Mouse (Mus musculus) liver, adult 2 months (tissue): ENCODE measurements around the gene Cyp3a57. TPM values are rescaled to one million over a fixed set of nuclear protein-coding genes. Genes with fewer than 3 reads are reported as not detected.
"Not testable (repeated sequence)": the region's sequence is repeated elsewhere in the genome, so short reads cannot be mapped to it uniquely, and the experiment has no call there.

ENCODE experiments used
- DNase-seq: peaks from one replicate; pipeline ENCODE4 v3.0.0-alpha.2; 2011; ENCODE audit warnings: low read depth, low spot score; ENCODE audit errors: extremely low read depth
- H3K27ac ChIP-seq: fragments of 200-500 bp; replicated peaks from 2 replicates; pipeline ENCODE4 v1.5.1; 2012; ENCODE audit warnings: low read depth, mild to moderate bottlenecking, control low read depth, inconsistent platforms, low read length; ENCODE audit not compliant: insufficient read depth
- H3K27me3 ChIP-seq: fragments of 200-500 bp; 2 replicates; pipeline ENCODE4 v1.6.1; 2012; ENCODE audit warnings: mild to moderate bottlenecking, moderate library complexity, low read length, inconsistent platforms; ENCODE audit not compliant: control insufficient read depth, insufficient read depth
- H3K36me3 ChIP-seq: fragments of 200-500 bp; 2 replicates; pipeline ENCODE4 v1.6.1; 2012; ENCODE audit warnings: low read length, inconsistent platforms; ENCODE audit not compliant: control insufficient read depth, insufficient read depth
- H3K4me1 ChIP-seq: fragments of 200-500 bp; 2 replicates; pipeline ENCODE4 v1.6.1; 2011; ENCODE audit warnings: low read length; ENCODE audit not compliant: control insufficient read depth, insufficient read depth
- H3K4me3 ChIP-seq: fragments of 200-500 bp; 2 replicates; pipeline ENCODE4 v1.5.1; 2011; ENCODE audit warnings: low read depth, mild to moderate bottlenecking, control low read depth, low read length, moderate library complexity; ENCODE audit not compliant: insufficient read depth
- H3K79me2 ChIP-seq: fragments of 200-500 bp; 2 replicates; pipeline ENCODE4 v1.6.1; 2012; ENCODE audit warnings: inconsistent platforms, mild to moderate bottlenecking, low read length, moderate library complexity; ENCODE audit not compliant: control insufficient read depth, insufficient read depth
- H3K9ac ChIP-seq: fragments of 200-500 bp; 2 replicates; pipeline ENCODE4 v1.6.1; 2012; ENCODE audit warnings: low read depth, mild to moderate bottlenecking, control low read depth, inconsistent platforms, low read length
- CTCF ChIP-seq: fragments of 200-500 bp; IDR thresholded peaks from 2 replicates; pipeline ENCODE4 v1.5.1; 2011; ENCODE audit warnings: low read depth, low read length, control low read depth
- POLR2A ChIP-seq: fragments of 200-500 bp; IDR thresholded peaks from 2 replicates; pipeline ENCODE4 v1.6.1; 2011; ENCODE audit warnings: low read length, control low read depth; ENCODE audit not compliant: insufficient read depth; ENCODE audit errors: extremely low read depth
- WGBS: fragments of 180-500 bp; shearing (Covaris S2); methylation state at CpG from one replicate; pipeline ENCODE4 v1.1.7; 2018; 5-methylcytosine and 5-hydroxymethylcytosine counted together
- polyA plus RNA-seq: library from polyadenylated mRNA; depleted of rRNA; stranded (reverse); fragments of >200 nt; gene quantifications from 2 replicates; pipeline ENCODE4 v1.2.3, GENCODE M21; 2012; rRNA removed
- total RNA-seq: library from RNA; depleted of rRNA; stranded (reverse); fragments of >200 nt; gene quantifications from 2 replicates; pipeline ENCODE4 v1.2.3, GENCODE M21; 2014; rRNA removed

Gene Cyp3a57
- total RNA-seq = 0.18 TPM in 1 of 2 replicates, not detected in the other
- polyA plus RNA-seq = not detected in 2 replicates

DNA sequence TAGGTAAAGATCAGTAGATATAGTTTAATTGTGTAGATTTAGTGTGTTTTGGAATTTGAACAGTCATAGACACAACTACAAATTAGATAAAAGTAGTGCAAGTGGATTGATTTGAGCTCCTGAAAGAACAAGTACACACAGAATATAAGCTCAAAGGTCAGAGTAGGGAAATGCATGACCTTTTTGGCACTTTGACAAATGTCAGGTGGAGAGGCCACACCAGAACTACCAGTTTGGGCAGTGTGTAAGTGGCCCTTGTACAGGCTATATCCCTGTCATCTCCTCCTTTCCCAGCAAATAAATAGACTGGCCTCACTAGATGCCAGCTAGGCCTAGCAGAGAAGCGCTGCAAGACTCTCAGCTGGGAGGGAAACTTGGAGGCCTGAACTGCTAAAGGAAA is at the start of gene Cyp3a57:
Cyp3a57 (plus strand) TSS at position 339 of the 400 bp plus-strand sequence.
- Histone ChIP-seq H3K27ac (no peak within 1 kb of the TSS), H3K4me3 (no peak within 1 kb of the TSS), H3K79me2 (no peaks in the 10 kb centered on the region), H3K4me1 (peaks cover 3% of the 10 kb centered on the region; the same call in 1 of the 2 replicates), H3K36me3 (no peaks in the 10 kb centered on the region), H3K27me3 (no peaks in the 10 kb centered on the region), H3K9ac (no peak within 1 kb of the TSS)
- TF ChIP-seq POLR2A (no peak), CTCF (no peak)
- peak; percentile 90 for DNase-seq
- WGBS = 29% methylated on average over 1 of the region's 1 CpGs

DNA sequence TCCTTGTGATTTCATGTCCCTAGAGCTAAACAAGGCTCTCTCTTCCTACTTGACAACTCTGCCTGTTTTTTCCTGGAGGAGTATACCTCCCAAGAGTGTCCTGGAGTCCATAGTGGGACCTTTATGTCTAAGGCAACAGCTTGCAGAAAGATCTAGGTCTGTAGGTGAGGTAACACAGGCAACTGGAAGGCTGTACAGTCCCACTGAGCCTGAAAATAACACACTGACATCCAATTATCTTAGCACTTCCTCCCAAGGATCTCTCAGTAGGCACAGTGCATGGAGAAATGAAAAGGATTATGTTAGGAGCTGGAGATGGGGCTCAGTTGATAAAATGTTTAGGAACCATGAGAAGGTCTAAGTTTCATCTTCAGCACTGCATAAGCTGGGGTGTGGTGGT is 44.6 kb upstream of the Cyp3a57 start:
- no peaks in the 10 kb centered on the region for H3K4me1 ChIP-seq
- H3K4me3 ChIP-seq = no peak overlapping the region
- H3K79me2 ChIP-seq = no peaks in the 10 kb centered on the region
- H3K27ac ChIP-seq = no peak overlapping the region
- H3K36me3 ChIP-seq = no peaks in the 10 kb centered on the region
- no peak for DNase-seq
- TF ChIP-seq POLR2A (no peak), CTCF (no peak)
- no peaks in the 10 kb centered on the region for H3K27me3 ChIP-seq
- no peak overlapping the region for H3K9ac ChIP-seq

DNA sequence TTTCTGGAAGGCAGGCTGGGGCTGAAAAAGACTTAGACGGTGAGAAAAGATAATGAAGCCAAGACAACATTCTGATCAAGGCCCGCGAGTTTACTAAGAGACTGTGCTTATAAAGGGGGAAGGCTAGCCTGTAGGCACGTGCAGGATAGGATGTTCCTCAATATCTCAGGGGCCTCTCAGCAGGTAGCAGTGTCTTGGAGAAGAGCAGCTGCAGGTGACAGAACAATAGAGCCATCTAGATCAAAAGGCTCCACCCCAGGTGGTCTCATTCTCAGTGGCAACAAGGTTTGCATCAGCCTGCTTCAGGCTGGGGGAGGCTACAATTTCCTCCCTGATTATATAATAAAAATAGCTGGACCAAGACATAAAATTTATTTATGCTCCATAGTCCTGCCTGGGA is 43.3 kb upstream of the Cyp3a57 start:
- not testable (repeated sequence) for H3K4me1 ChIP-seq

GRCm38 (mm10) chr5:145302424-145302823 is 42.7 kb upstream of the Cyp3a57 start:
- no peak for DNase-seq
- H3K4me1 ChIP-seq = no peaks in the 10 kb centered on the region
- H3K27ac ChIP-seq = no peak overlapping the region
- 77% methylated on average over 1 of the region's 1 CpGs for WGBS
- no peaks in the 10 kb centered on the region for H3K36me3 ChIP-seq
- TF ChIP-seq CTCF = no peak
- TF ChIP-seq POLR2A = no peak
- no peaks in the 10 kb centered on the region for H3K79me2 ChIP-seq
- no peak overlapping the region for H3K9ac ChIP-seq
- H3K27me3 ChIP-seq = no peaks in the 10 kb centered on the region
- no peak overlapping the region for H3K4me3 ChIP-seq

More for the DNA sequence above, 43.3 kb upstream of the Cyp3a57 start:
- H3K9ac ChIP-seq, DNase-seq, H3K36me3 ChIP-seq, H3K4me3 ChIP-seq, H3K27ac ChIP-seq, H3K79me2 ChIP-seq, H3K27me3 ChIP-seq: not testable (repeated sequence)
- 78% methylated on average over 4 of the region's 4 CpGs for WGBS

GRCm38 (mm10) chr5:145306953-145307352 is 38.1 kb upstream of the Cyp3a57 start:
- peak; percentile 7; the same call in 1 of the 2 replicates for TF ChIP-seq CTCF

DNA sequence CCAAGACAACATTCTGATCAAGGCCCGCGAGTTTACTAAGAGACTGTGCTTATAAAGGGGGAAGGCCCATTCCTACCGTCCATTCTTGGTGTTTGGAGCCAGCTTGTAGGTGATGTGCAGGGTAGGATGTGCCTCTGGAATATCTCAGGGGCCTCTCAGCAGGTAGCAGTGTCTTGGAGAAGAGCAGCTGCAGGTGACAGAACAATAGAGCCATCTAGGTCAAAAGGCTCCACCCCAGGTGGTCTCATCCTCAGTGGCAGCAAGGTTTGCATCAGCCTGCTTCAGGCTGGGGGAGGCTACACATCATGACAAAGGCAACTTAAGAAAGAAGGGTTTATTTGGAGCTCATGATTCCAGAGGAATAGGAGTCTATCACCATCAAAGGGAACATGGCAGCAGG is 37.3 kb upstream of the Cyp3a57 start:
- WGBS = 90% methylated on average over 3 of the region's 3 CpGs
- not testable (repeated sequence) for H3K9ac ChIP-seq, DNase-seq

More at GRCm38 (mm10) chr5:145306953-145307352, 38.1 kb upstream of the Cyp3a57 start:
- H3K9ac ChIP-seq, H3K36me3 ChIP-seq, DNase-seq, H3K4me3 ChIP-seq, H3K27me3 ChIP-seq, H3K27ac ChIP-seq, H3K79me2 ChIP-seq, H3K4me1 ChIP-seq: not testable (repeated sequence)
- 84% methylated on average over 4 of the region's 4 CpGs for WGBS

More for the DNA sequence above, 37.3 kb upstream of the Cyp3a57 start:
- H3K27ac ChIP-seq, H3K79me2 ChIP-seq, H3K27me3 ChIP-seq, H3K4me1 ChIP-seq, H3K4me3 ChIP-seq, H3K36me3 ChIP-seq: not testable (repeated sequence)
